Mouse (Mus musculus): ENCODE results near the gene Cbx4. TPM values are rescaled to one million over a fixed set of nuclear protein-coding genes. Genes with fewer than 3 reads are reported as not detected.
A peak's percentile ranks its signal among the peaks of the same experiment; 100 is the strongest.

Cbx4 gene
- polyA plus RNA-seq, 1 experiment from 2014 or later, result 9.8 TPM

DNA sequence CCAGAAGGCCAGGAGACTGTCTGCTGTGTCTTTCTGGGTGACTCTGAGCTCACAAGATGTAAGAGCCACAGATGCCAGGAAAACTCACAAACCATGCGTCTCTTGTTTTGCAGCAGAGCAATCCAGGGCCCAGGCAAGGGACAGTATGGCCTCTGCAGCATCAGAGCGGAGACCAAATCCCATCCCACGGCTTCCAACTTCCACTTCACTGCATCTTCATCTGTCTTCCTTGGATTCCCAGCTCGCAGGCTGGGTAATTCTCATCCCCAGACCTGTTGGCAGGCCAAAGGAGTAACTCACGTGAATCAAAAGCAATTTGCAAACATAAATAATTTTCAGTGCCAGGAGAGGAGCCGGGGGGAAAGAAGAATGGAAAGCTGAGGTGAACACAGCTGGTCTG is 13.0 kb downstream of the Cbx4 start:
- peaks cover 5% of the 10 kb centered on the region; the same call in 1 of the 2 replicates for H3K9me3 ChIP-seq
- no peak for ATAC-seq (ENCODE audit: insufficient number of reproducible peaks, insufficient read depth, low FRiP score, low TSS enrichment, low read depth)
- H3K36me3 ChIP-seq, result no peaks in the 10 kb centered on the region
- H3K4me1 ChIP-seq (replicated peaks), result peaks cover 14% of the 10 kb centered on the region
- H3K4me3 ChIP-seq (replicated peaks), result no peak overlapping the region
- no peak overlapping the region for H3K9ac ChIP-seq (replicated peaks)
- no peak overlapping the region for H3K4me2 ChIP-seq
- peaks cover 21% of the 10 kb centered on the region for H3K27me3 ChIP-seq
- H3K27ac ChIP-seq, result no peak overlapping the region
- WGBS, result 64% methylated on average over 6 of the region's 6 CpGs

DNA sequence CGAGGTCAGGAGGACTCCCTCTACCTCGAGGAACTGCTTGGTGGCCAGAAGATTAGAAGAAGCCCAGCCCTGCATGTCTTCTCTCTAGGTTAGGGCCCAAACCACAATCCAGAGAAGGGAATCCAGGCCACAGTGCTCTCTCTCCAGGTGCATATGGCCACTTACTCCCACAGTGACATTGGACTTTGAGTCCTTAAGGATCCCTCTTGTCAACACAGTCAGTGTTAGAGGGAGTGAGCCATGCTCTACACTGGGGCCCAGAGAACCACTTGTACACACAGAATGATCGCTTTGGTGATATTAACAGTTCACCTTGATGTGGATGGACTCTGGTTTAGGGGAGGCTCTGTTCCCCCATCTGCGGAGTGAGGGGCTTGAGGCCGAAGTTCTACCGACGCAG is 13.8 kb downstream of the Cbx4 start:
- no peak for ATAC-seq (ENCODE audit: insufficient number of reproducible peaks, insufficient read depth, low FRiP score, low TSS enrichment, low read depth)
- peaks cover 16% of the 10 kb centered on the region; the same call in 1 of the 2 replicates for H3K27me3 ChIP-seq
- H3K4me3 ChIP-seq (replicated peaks), result no peak overlapping the region
- H3K4me2 ChIP-seq, result no peak overlapping the region
- no peak overlapping the region for H3K27ac ChIP-seq
- peaks cover 14% of the 10 kb centered on the region for H3K4me1 ChIP-seq (replicated peaks)
- 87% methylated on average over 7 of the region's 7 CpGs for WGBS
- no peaks in the 10 kb centered on the region for H3K36me3 ChIP-seq
- peaks cover 5% of the 10 kb centered on the region; the same call in 1 of the 2 replicates for H3K9me3 ChIP-seq
- no peak overlapping the region for H3K9ac ChIP-seq (replicated peaks)

DNA sequence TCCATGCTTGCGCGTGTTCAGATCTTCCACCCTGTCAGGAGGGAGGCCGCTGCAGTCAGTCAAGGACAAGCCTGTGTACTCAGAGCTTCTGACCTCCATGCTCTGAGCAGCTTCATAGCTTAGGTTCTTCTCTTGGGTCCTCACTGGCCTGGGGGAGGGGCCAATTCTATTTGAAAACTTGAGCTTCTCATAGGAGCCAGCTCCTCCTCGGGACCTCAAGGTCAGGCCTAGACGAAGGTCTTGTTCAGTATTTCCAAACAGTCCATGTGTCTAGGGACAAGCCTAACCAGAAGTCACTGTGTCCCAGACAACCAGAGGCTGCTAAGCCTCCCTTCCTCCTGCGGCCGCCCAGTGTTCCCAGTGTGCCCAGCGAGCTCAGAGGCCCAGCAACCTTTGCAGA is 19.2 kb downstream of the Cbx4 start:
- Histone ChIP-seq H3K36me3 (no peaks in the 10 kb centered on the region), H3K4me1 (replicated peaks) (no peaks in the 10 kb centered on the region), H3K9ac (replicated peaks) (no peak overlapping the region), H3K4me2 (no peak overlapping the region), H3K9me3 (peaks cover 5% of the 10 kb centered on the region; the same call in 1 of the 2 replicates), H3K27ac (no peak overlapping the region), H3K4me3 (replicated peaks) (no peak overlapping the region), H3K27me3 (peaks cover 54% of the 10 kb centered on the region)
- no peak for ATAC-seq (ENCODE audit: insufficient number of reproducible peaks, insufficient read depth, low FRiP score, low TSS enrichment, low read depth)
- 84% methylated on average over 8 of the region's 8 CpGs for WGBS

DNA sequence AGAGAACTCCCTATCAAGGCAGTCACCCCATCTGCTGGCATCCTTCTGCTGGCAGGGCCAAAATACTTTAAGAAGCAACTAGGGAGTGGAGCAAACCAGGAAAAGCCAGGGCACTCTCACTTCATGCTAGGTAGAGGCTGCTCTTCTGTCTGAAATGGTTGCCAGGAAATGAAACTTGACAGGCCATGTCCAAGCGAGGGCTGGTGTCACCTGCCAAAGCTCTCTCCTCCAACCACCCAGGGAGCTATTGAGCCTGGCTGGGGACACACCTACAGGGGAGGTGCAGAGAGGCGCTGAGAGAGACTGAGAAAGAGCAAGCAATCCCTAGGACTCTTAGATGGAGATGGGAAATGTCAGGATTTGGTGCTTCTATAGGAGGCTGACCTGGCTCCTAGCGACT is 26.8 kb downstream of the Cbx4 start:
- ATAC-seq (ENCODE audit: insufficient number of reproducible peaks, insufficient read depth, low FRiP score, low TSS enrichment, low read depth), result no peak
- Histone ChIP-seq H3K36me3 (no peaks in the 10 kb centered on the region), H3K4me2 (no peak overlapping the region), H3K9me3 (no peaks in the 10 kb centered on the region), H3K4me1 (replicated peaks) (peaks cover 38% of the 10 kb centered on the region), H3K27ac (no peak overlapping the region), H3K27me3 (peaks cover 93% of the 10 kb centered on the region), H3K9ac (replicated peaks) (no peak overlapping the region), H3K4me3 (replicated peaks) (no peak overlapping the region)
- 13% methylated on average over 3 of the region's 3 CpGs for WGBS

DNA sequence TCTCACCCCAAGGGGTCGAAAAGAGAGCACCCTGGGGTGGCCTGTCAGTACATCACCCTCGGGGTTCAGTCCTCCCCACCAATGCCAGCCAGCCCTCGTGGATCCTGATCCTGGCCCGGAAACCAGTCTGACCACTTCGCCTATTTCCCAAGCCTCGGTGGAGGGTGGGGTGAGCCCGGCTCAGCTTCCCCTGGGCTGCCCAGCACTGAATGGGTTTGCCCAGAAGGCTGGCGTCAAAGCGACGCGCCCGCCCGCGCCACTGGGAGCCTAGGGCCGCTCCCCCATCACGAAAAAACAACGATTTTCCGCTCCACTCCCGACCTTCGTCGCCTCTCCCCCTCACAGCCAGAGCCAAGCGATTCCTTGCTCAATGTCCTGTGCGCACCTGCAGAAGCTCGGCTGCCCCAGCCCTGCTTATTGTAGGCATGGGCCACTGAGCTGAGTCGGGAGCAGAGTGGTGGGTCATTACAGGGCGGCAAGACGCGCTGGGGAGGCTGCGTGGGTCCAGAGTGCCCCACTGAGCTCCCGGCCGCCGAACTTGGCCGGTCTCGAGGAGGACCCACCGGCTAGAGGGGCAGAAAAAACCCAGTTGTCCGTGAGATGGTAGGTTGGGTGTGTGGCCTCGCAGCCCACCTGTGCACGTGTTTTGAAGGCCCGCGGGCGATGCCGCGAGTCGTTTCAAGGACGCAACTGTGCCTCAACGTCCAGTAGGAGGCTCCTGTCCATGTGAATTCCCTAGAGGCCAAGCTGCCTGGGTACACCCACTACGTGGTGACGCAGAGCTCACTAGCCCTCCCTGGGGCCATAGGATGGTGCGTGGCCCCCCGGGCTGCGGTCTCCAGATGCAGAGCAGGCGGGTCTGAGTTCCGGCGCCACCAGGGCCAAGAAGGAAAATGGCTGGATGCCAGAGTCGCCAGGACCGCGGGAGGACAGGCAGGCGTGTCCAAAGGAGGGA is 27.7 kb downstream of the Cbx4 start:
- no peak for ATAC-seq (ENCODE audit: insufficient number of reproducible peaks, insufficient read depth, low FRiP score, low TSS enrichment, low read depth)
- peaks cover 90% of the 10 kb centered on the region for H3K27me3 ChIP-seq
- no peaks in the 10 kb centered on the region for H3K9me3 ChIP-seq
- 2% methylated on average over 58 of the region's 58 CpGs for WGBS
- peak overlapping the region; percentile 55 for H3K4me3 ChIP-seq (replicated peaks)
- H3K4me2 ChIP-seq, result peak overlapping the region; percentile 94
- no peak overlapping the region for H3K27ac ChIP-seq
- H3K36me3 ChIP-seq, result no peaks in the 10 kb centered on the region
- H3K9ac ChIP-seq (replicated peaks), result peak overlapping the region; percentile 31; the same call in 1 of the 2 replicates
- H3K4me1 ChIP-seq (replicated peaks), result peaks cover 44% of the 10 kb centered on the region

DNA sequence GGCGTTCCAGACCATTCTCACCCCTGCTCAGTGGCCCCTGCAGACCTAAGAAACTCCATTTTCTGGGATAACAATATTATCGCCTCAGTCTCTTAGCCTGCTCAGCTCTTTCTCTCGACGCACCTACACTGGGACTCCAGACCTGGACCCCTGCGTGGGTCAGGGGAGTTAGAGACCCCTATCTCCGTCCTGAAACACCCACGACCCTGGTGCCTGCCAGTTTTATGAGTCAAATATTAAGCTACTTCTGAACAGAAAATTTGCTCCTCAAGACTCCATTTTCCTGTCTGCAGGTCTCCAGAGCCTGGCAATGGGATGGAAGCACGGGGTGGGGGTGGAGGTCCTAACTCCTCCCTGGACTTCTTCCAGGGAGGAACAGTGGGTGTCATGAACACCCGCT is 28.7 kb downstream of the Cbx4 start:
- H3K4me2 ChIP-seq, result peak overlapping the region; percentile 94
- H3K36me3 ChIP-seq, result no peaks in the 10 kb centered on the region
- peaks cover 53% of the 10 kb centered on the region for H3K4me1 ChIP-seq (replicated peaks)
- WGBS, result 0% methylated on average over 9 of the region's 9 CpGs
- no peak overlapping the region for H3K27ac ChIP-seq
- H3K9me3 ChIP-seq, result no peaks in the 10 kb centered on the region
- peak overlapping the region; percentile 55 for H3K4me3 ChIP-seq (replicated peaks)
- H3K27me3 ChIP-seq, result peaks cover 82% of the 10 kb centered on the region
- no peak for ATAC-seq (ENCODE audit: insufficient number of reproducible peaks, insufficient read depth, low FRiP score, low TSS enrichment, low read depth)
- H3K9ac ChIP-seq (replicated peaks), result peak overlapping the region; percentile 94; the same call in 1 of the 2 replicates

DNA sequence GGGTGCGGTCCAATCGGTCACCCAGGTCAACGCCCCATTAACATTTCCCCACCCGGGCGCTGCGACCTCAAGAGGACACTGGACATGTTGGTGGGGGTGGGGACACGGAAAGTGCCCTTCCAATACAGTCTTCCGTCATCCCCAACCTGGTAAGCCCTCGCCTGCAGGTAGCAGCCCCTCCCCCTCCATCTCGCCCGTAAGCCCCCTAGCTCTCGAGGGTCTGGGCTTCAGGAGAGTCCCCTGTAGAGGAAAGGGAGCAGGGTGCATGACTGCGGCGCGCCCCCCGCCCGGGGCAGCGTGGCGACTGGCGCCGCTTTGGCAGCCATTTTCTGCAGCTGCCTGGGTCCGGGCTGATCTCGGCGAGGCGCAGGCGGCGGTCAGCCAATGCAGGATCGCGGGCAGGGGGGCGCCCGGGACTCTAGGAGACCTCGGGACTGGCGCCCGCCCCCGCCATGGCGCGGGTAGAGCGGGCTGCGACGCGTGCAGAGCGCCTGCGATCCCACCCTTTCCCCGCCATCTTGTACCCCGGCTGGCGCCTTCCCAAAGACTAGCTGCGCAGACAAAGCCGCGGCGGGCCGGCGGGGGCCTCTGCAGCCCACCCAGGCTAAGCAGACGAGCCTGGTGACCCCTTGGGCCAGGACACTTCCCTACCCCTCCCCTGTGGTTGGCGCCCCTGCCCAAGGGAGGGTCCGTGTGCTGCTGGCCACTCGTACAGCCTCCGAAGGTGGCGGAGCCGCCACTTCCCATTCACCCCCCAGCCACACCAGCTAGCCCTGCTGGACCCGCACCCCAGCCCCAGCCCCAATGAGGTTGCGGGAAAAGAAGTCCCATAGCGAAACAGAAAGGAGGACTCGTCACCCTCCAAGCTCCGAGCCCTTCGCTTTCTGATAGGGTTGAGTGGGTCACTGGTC is 29.5 kb downstream of the Cbx4 start:
- Histone ChIP-seq H3K9ac (replicated peaks) (peak overlapping the region; percentile 94), H3K4me2 (peak overlapping the region; percentile 94), H3K36me3 (no peaks in the 10 kb centered on the region), H3K4me3 (replicated peaks) (peak overlapping the region; percentile 55), H3K27ac (peak overlapping the region; percentile 62), H3K4me1 (replicated peaks) (peaks cover 59% of the 10 kb centered on the region), H3K27me3 (peaks cover 82% of the 10 kb centered on the region), H3K9me3 (no peaks in the 10 kb centered on the region)
- ATAC-seq (ENCODE audit: insufficient number of reproducible peaks, insufficient read depth, low FRiP score, low TSS enrichment, low read depth), result 0 out of 2 replicates have a peak, but pooled peaks have one; percentile 8
- WGBS, result under 1% methylated on average over 63 of the region's 65 CpGs

DNA sequence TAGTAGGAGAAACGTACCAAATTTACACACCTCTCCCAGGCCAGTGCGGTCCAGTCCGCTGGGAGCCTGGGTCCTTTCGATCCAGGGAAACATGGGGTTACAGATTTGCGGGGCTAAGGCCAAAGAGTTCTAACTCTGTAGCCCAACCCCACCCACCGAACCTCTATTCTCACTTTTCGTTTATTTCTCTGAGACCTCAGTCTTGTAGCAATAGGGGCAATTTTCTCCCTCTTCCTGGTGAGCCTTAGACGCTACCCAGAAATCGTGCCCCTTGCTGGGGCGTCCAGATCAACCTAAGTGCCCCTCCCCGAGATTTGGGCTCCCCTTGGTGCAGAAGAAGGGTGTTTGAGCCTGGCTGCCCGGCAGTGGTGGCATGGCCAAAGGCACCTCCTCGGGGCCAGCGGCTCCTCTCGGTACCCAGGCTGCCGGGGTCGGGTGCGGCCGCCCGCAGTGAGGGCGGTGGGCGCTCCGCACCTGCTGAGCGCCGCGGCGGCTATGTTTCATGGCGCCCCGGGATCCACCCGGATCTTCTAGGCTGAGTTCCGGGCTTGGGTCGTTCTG is 30.4 kb downstream of the Cbx4 start:
- H3K4me1 ChIP-seq (replicated peaks), result peaks cover 59% of the 10 kb centered on the region
- no peaks in the 10 kb centered on the region for H3K9me3 ChIP-seq
- H3K27ac ChIP-seq, result no peak overlapping the region
- H3K9ac ChIP-seq (replicated peaks), result no peak overlapping the region
- 1% methylated on average over 32 of the region's 32 CpGs for WGBS
- no peaks in the 10 kb centered on the region for H3K36me3 ChIP-seq
- peaks cover 82% of the 10 kb centered on the region for H3K27me3 ChIP-seq
- ATAC-seq (ENCODE audit: insufficient number of reproducible peaks, insufficient read depth, low FRiP score, low TSS enrichment, low read depth), result no peak
- peak overlapping the region; percentile 55 for H3K4me3 ChIP-seq (replicated peaks)
- H3K4me2 ChIP-seq, result peak overlapping the region; percentile 94

DNA sequence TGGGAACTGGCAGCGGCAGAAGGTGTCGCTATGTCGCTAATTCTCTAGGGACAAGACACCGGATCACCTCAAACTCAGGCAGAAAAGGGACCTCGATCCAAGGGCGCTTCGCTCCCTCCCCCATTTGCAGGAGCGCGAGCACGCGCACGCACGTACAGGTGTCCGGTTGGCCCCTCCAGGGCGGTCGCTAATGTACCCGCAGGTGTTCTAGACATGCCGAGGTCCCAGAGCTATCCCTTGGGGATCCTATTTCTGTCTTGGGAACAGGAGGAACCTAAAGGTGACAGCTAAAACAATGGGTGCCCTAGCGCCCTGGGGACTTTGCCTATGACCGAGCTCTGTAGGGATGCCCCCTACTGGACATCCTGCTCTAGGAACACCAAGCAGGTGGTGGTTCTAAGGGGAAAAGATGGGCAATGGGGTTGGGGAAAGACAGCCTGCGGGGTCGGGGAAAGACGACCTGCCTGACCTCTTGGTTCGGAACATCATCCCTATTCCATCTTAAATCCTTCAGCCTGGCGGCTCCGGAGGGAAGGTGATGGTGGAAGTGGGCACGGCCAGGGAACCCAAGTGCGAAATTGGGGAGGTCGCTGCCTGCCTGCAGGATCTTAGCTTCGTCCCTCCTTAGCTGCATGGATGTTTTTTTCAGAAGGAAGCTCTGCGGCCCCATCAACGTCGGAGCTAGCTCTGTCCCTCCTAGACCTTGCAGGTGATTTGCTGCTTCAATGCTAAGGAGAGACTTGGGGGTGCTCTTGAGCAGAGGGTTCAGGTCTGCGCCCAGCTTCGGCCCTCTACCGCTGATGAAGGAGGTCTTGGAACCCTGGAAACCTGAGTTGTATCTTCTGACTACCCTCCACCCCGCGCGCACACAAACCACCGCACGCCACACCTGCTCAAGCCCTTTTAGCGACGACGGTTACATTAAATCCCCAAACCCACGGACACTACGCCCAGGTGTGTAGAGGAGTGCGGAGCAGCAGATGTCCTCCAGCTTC is 31.4 kb downstream of the Cbx4 start:
- Histone ChIP-seq H3K27me3 (peaks cover 82% of the 10 kb centered on the region), H3K4me1 (replicated peaks) (peaks cover 59% of the 10 kb centered on the region), H3K9ac (replicated peaks) (peak overlapping the region; percentile 63; the same call in 1 of the 2 replicates), H3K27ac (no peak overlapping the region), H3K36me3 (no peaks in the 10 kb centered on the region), H3K9me3 (no peaks in the 10 kb centered on the region), H3K4me2 (peak overlapping the region; percentile 94), H3K4me3 (replicated peaks) (peak overlapping the region; percentile 55)
- WGBS, result 2% methylated on average over 47 of the region's 47 CpGs
- no peak for ATAC-seq (ENCODE audit: insufficient number of reproducible peaks, insufficient read depth, low FRiP score, low TSS enrichment, low read depth)

All from limb, embryonic 12.5 days (tissue).